Mouse (Mus musculus) kidney, adult 2 months (tissue): ENCODE measurements around the gene Mctp1.

ENCODE experiments used
- CTCF ChIP-seq: fragments of 200-500 bp; conservative IDR thresholded peaks from 2 replicates; pipeline ENCODE4 v1.5.1; 2011; ENCODE audit warnings: low read depth, mild to moderate bottlenecking, control low read depth, low read length, moderate library complexity, mixed read lengths; ENCODE audit not compliant: insufficient read depth, insufficient read length
- POLR2A ChIP-seq: fragments of 200-500 bp; IDR thresholded peaks from one replicate; pipeline ENCODE4 v1.6.1; 2011; ENCODE audit warnings: low read depth, low read length, control low read depth

DNA sequence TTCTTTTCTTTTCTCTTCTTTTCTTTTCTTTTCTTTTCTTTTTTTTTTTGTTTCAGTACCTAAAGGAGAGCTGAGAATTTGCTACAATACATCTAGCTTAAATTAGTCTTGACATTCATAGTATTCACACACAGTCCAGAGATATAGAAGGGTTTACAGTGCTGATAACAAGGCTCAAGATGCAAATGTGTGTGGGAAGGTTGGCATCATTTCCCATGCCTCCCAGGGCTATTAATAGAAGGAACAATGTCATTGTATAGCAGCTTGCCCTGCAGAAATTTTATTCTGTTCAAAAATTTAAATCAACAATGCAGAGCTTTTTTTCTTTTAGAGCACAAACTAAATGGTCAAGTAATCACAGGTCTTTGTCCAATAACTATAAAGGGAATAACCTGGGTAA, 564.9 kb downstream of the Mctp1 start:
- TF ChIP-seq CTCF: no peak
- TF ChIP-seq POLR2A: no peak
